Mouse (Mus musculus): ENCODE data around the gene Thra. TPM values are rescaled to one million over a fixed set of nuclear protein-coding genes. Genes with fewer than 3 reads are reported as not detected.

The Thra gene
- polyA plus RNA-seq, 1 experiment from 2014 or later = 41.4 TPM

- WGBS = 88% methylated on average over 25 of the region's 25 CpGs
- Histone ChIP-seq H3K4me1 (replicated peaks; ENCODE audit: control insufficient read depth, insufficient read depth, low read length) (peaks cover 11% of the 10 kb centered on the region), H3K4me3 (ENCODE audit: low read depth, low read length) (no peak overlapping the region), H3K9ac (ENCODE audit: low read depth, low read length) (no peak overlapping the region), H3K9me3 (ENCODE audit: control insufficient read depth, low read length) (no peaks in the 10 kb centered on the region), H3K27me3 (ENCODE audit: control insufficient read depth, insufficient read depth, low read length) (no peaks in the 10 kb centered on the region), H3K36me3 (ENCODE audit: control insufficient read depth, insufficient read depth, low read length) (no peaks in the 10 kb centered on the region; the same call in 1 of the 2 replicates), H3K27ac (ENCODE audit: low read depth, low read length) (0 out of 2 replicates have a peak overlapping the region, but pooled peaks have one; percentile 67), H3K4me2 (replicated peaks; ENCODE audit: low read depth, low read length) (no peak overlapping the region)
- ATAC-seq (ENCODE audit: low FRiP score) = no peak
- DNase-seq (ENCODE audit: low spot score) = no peak
These were observed 28.8 kb downstream of the Thra start for GRCm38 (mm10) chr11:98769007-98769954.

DNA sequence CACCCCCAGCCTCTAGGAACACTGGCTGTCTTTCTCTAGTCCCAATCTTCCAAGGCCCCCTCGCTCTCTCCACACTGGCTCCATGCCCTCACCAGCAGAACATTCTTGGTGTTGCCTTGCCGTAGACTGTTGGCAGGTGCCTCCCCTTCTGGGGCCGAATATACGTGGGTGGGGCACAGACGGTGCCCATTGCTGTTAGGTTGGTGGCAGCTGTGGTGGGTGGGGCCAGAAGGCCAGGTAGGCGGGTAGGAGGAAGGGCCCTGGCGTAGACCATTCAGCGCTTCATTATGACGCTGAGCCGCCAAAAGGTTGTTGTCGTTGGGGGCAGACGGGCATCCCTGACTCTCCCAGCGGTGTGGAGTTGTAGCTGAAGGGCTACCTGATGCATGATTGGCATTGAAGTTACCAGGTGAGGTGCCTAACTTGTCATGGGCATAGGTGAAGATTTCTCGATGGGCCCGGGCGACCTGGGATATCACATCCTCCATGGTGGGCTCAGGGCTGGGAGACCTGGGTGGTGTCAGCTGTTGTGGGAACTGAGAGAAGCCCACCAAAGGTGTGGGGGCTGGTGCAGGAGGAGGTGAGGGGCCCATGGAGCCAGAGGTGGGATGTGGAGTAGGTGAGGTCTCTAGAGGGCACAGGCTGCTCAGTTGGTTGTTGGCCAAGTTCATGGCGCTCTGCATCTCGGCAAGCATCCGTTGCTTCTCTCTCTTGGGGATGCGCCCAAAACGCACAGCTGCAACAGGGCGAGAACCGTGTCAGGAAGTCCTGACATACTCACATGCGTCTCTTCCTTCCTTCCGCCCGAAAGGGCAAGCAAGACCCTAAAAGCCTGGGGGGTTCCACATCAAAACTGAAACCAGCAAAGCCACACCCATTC, 29.9 kb downstream of the Thra start:
- Histone ChIP-seq H3K27me3 (ENCODE audit: control insufficient read depth, insufficient read depth, low read length) (no peaks in the 10 kb centered on the region), H3K4me2 (replicated peaks; ENCODE audit: low read depth, low read length) (no peak overlapping the region), H3K36me3 (ENCODE audit: control insufficient read depth, insufficient read depth, low read length) (no peaks in the 10 kb centered on the region), H3K4me3 (ENCODE audit: low read depth, low read length) (no peak overlapping the region), H3K27ac (ENCODE audit: low read depth, low read length) (no peak overlapping the region), H3K9ac (ENCODE audit: low read depth, low read length) (no peak overlapping the region), H3K9me3 (ENCODE audit: control insufficient read depth, low read length) (no peaks in the 10 kb centered on the region), H3K4me1 (replicated peaks; ENCODE audit: control insufficient read depth, insufficient read depth, low read length) (peaks cover 19% of the 10 kb centered on the region)
- DNase-seq (ENCODE audit: low spot score) = no peak
- 95% methylated on average over 26 of the region's 26 CpGs for WGBS
- no peak for ATAC-seq (ENCODE audit: low FRiP score)

DNA sequence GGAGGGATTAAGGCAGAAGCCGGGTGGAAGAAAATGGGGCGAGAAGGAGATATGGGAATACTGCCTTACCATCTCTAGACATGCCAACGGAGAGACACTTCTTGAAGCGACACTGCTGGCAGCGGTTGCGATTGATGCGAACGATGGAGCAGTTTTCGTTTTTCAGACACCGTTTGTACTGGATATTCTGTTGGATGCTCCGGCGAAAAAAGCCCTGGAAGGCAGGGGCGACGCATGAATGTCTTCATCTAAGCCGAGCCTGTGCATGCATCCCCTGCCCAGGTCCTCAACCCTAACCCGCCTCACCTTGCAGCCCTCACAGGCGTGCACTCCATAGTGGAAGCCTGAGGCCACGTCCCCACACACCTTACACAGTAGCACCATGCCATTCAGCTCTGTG, 30.7 kb downstream of the Thra start:
- Histone ChIP-seq H3K4me1 (replicated peaks; ENCODE audit: control insufficient read depth, insufficient read depth, low read length) (peaks cover 19% of the 10 kb centered on the region), H3K27me3 (ENCODE audit: control insufficient read depth, insufficient read depth, low read length) (no peaks in the 10 kb centered on the region)

GRCm38 (mm10) chr11:98771844-98772525, 31.5 kb downstream of the Thra start:
- no peak for ATAC-seq (ENCODE audit: low FRiP score)
- no peaks in the 10 kb centered on the region for H3K9me3 ChIP-seq (ENCODE audit: control insufficient read depth, low read length)
- DNase-seq (ENCODE audit: low spot score) = no peak
- 93% methylated on average over 11 of the region's 11 CpGs for WGBS
- H3K4me1 ChIP-seq (replicated peaks; ENCODE audit: control insufficient read depth, insufficient read depth, low read length) = peaks cover 19% of the 10 kb centered on the region
- no peak overlapping the region for H3K4me3 ChIP-seq (ENCODE audit: low read depth, low read length)
- no peak overlapping the region for H3K9ac ChIP-seq (ENCODE audit: low read depth, low read length)
- no peak overlapping the region for H3K4me2 ChIP-seq (replicated peaks; ENCODE audit: low read depth, low read length)
- no peaks in the 10 kb centered on the region for H3K36me3 ChIP-seq (ENCODE audit: control insufficient read depth, insufficient read depth, low read length)
- H3K27ac ChIP-seq (ENCODE audit: low read depth, low read length) = no peak overlapping the region
- H3K27me3 ChIP-seq (ENCODE audit: control insufficient read depth, insufficient read depth, low read length) = no peaks in the 10 kb centered on the region

More for the DNA sequence above, 30.7 kb downstream of the Thra start:
- ATAC-seq (ENCODE audit: low FRiP score) (no peak), DNase-seq (ENCODE audit: low spot score) (no peak)
- 93% methylated on average over 18 of the region's 18 CpGs for WGBS
- no peak overlapping the region for H3K27ac ChIP-seq (ENCODE audit: low read depth, low read length)
- no peaks in the 10 kb centered on the region for H3K9me3 ChIP-seq (ENCODE audit: control insufficient read depth, low read length)
- no peak overlapping the region for H3K9ac ChIP-seq (ENCODE audit: low read depth, low read length)
- H3K36me3 ChIP-seq (ENCODE audit: control insufficient read depth, insufficient read depth, low read length) = no peaks in the 10 kb centered on the region
- H3K4me2 ChIP-seq (replicated peaks; ENCODE audit: low read depth, low read length) = no peak overlapping the region
- no peak overlapping the region for H3K4me3 ChIP-seq (ENCODE audit: low read depth, low read length)

DNA sequence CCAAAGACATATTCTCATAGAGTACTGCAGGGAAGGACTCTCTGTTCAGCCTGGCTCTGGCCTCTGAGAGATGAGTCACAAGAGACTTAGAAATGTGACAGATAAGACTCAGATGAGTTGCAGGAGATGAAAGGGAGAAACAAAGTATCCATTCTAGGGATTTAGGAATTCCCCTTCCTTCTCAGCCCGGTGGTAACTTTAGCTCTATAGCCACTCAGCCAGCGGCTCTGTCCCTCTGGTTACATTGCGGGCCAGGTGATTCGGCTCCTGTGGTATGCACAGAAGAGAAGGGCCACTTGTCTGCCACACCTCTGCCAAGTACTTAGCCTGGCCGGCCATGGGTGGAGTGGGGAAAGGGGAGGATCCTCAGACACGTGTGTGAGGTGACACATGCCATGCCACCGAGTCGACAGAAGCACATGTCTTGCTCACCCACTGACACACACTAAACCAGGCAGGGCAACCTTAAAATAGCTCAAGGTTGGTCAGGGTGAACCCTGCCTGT, 32.3 kb downstream of the Thra start:
- 79% methylated on average over 8 of the region's 8 CpGs for WGBS
- DNase-seq (ENCODE audit: low spot score) = no peak
- H3K36me3 ChIP-seq (ENCODE audit: control insufficient read depth, insufficient read depth, low read length) = no peaks in the 10 kb centered on the region
- H3K4me3 ChIP-seq (ENCODE audit: low read depth, low read length) = no peak overlapping the region
- no peak overlapping the region for H3K4me2 ChIP-seq (replicated peaks; ENCODE audit: low read depth, low read length)
- no peak overlapping the region for H3K9ac ChIP-seq (ENCODE audit: low read depth, low read length)
- peaks cover 18% of the 10 kb centered on the region for H3K4me1 ChIP-seq (replicated peaks; ENCODE audit: control insufficient read depth, insufficient read depth, low read length)
- H3K9me3 ChIP-seq (ENCODE audit: control insufficient read depth, low read length) = no peaks in the 10 kb centered on the region
- no peak overlapping the region for H3K27ac ChIP-seq (ENCODE audit: low read depth, low read length)
- H3K27me3 ChIP-seq (ENCODE audit: control insufficient read depth, insufficient read depth, low read length) = no peaks in the 10 kb centered on the region
- no peak for ATAC-seq (ENCODE audit: low FRiP score)

GRCm38 (mm10) chr11:98773635-98774295, 33.3 kb downstream of the Thra start:
- Histone ChIP-seq H3K4me3 (ENCODE audit: low read depth, low read length) (peak overlapping the region; percentile 29), H3K9ac (ENCODE audit: low read depth, low read length) (no peak overlapping the region), H3K9me3 (ENCODE audit: control insufficient read depth, low read length) (no peaks in the 10 kb centered on the region), H3K36me3 (ENCODE audit: control insufficient read depth, insufficient read depth, low read length) (no peaks in the 10 kb centered on the region), H3K27me3 (ENCODE audit: control insufficient read depth, insufficient read depth, low read length) (no peaks in the 10 kb centered on the region), H3K4me2 (replicated peaks; ENCODE audit: low read depth, low read length) (peak overlapping the region; percentile 63), H3K4me1 (replicated peaks; ENCODE audit: control insufficient read depth, insufficient read depth, low read length) (peaks cover 12% of the 10 kb centered on the region), H3K27ac (ENCODE audit: low read depth, low read length) (no peak overlapping the region)
- DNase-seq (ENCODE audit: low spot score) = peak; percentile 93
- ATAC-seq (ENCODE audit: low FRiP score) = peak; percentile 86
- 2% methylated on average over 37 of the region's 37 CpGs for WGBS

- Histone ChIP-seq H3K36me3 (ENCODE audit: control insufficient read depth, insufficient read depth, low read length) (no peaks in the 10 kb centered on the region), H3K27me3 (ENCODE audit: control insufficient read depth, insufficient read depth, low read length) (no peaks in the 10 kb centered on the region), H3K4me1 (replicated peaks; ENCODE audit: control insufficient read depth, insufficient read depth, low read length) (peaks cover 12% of the 10 kb centered on the region), H3K27ac (ENCODE audit: low read depth, low read length) (peak within 1 kb of the TSS; percentile 33; the same call in 1 of the 2 replicates), H3K4me2 (replicated peaks; ENCODE audit: low read depth, low read length) (peak within 1 kb of the TSS; percentile 63), H3K4me3 (ENCODE audit: low read depth, low read length) (peak within 1 kb of the TSS; percentile 29), H3K9me3 (ENCODE audit: control insufficient read depth, low read length) (no peaks in the 10 kb centered on the region), H3K9ac (ENCODE audit: low read depth, low read length) (peak within 1 kb of the TSS; percentile 44)
- DNase-seq (ENCODE audit: low spot score) (no peak), ATAC-seq (ENCODE audit: low FRiP score) (peak; percentile 77)
- WGBS = 1% methylated on average over 22 of the region's 22 CpGs
These were observed 34.3 kb downstream of the Thra start, which contains the start of gene Nr1d1 for GRCm38 (mm10) chr11:98774582-98775347. TSS of gene Nr1d1 (minus strand) at chr11:98775333.

Data from hindbrain, embryonic 11.5 days (tissue).